Mouse (Mus musculus): Measurements from ENCODE around the gene Rcbtb2. TPM values are rescaled to one million over a fixed set of nuclear protein-coding genes. Genes with fewer than 3 reads are reported as not detected.

The Rcbtb2 gene
- polyA plus RNA-seq, 1 experiment from 2014 or later = 136 TPM

DNA sequence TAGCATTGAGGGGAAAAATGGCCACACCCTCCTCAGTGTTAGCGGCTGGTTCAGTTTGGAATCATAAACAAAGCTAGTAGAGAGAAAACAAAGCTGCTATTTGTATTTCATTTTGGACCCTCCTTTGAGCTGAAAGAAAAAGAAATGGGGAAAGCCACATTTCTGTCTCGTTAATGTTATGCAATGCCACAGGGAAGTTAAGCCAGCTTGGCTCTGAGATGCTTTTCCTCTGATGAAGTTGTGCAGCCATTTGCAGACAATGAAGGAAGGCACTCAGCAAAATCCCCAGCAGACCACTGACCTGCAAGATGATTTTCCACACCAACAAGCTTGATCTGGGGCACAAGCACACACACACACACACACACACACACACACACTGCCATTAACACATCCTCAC, 2.9 kb upstream of the Rcbtb2 start:
- no peak overlapping the region for H3K4me2 ChIP-seq (replicated peaks; ENCODE audit: low read depth, low read length)
- no peak overlapping the region for H3K27ac ChIP-seq (ENCODE audit: low read depth, low read length)
- ATAC-seq (ENCODE audit: low FRiP score, low TSS enrichment) = no peak
- 54% methylated on average over 2 of the region's 2 CpGs for WGBS
- H3K4me3 ChIP-seq (ENCODE audit: low read length) = no peak overlapping the region
- no peaks in the 10 kb centered on the region for H3K9me3 ChIP-seq (ENCODE audit: control insufficient read depth, low read length)
- H3K4me1 ChIP-seq (ENCODE audit: control insufficient read depth, insufficient read depth, low read length) = no peaks in the 10 kb centered on the region
- no peaks in the 10 kb centered on the region for H3K36me3 ChIP-seq (ENCODE audit: control insufficient read depth, insufficient read depth, low read length)
- no peak overlapping the region for H3K9ac ChIP-seq (ENCODE audit: low read depth, low read length)
- no peaks in the 10 kb centered on the region for H3K27me3 ChIP-seq (ENCODE audit: control insufficient read depth, insufficient read depth, low read length)

DNA sequence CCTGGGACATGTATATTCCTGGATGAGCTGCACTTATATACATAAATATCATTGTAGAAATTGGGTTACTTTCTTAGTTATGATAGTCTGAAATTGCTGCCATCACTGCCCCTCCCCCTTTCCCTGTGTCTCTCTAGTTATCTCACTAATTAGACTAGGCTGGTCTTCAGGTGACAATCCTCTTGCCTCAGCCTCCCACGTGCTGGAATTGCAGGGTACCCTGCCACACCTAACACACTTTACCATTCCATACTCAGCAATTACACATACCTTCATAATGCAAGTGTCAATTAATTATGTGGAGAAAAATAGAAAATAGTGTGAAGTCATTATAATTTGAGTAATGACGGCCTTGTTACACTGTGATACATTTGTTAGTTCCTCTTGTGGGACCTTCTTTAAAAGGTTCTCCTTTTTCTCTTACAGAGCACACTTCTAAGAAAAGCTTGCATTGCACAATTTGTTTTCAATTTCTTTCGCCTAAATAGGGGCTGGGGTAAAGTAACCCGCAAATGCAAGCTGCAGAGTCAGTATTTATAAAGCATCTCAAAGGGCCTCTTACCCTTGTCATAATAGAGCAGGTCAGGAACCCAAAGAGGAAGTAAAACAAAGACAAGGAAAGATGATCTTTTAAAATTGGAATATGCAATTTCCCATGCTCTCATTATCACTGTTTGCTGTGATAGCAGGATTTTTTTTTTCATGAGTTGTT, 470 bp upstream of the Rcbtb2 start:
- Histone ChIP-seq H3K9ac (ENCODE audit: low read depth, low read length) (no peak overlapping the region), H3K36me3 (ENCODE audit: control insufficient read depth, insufficient read depth, low read length) (no peaks in the 10 kb centered on the region)
- no peak for ATAC-seq (ENCODE audit: low FRiP score, low TSS enrichment)

GRCm38 (mm10) chr14:73123381-73123780, 544 bp downstream of the Rcbtb2 start:
- 91% methylated on average over 9 of the region's 9 CpGs for WGBS
- no peak for ATAC-seq (ENCODE audit: low FRiP score, low TSS enrichment)
- no peak overlapping the region for H3K27ac ChIP-seq (ENCODE audit: low read depth, low read length)
- no peak overlapping the region for H3K4me3 ChIP-seq (ENCODE audit: low read length)
- H3K4me1 ChIP-seq (ENCODE audit: control insufficient read depth, insufficient read depth, low read length) = no peaks in the 10 kb centered on the region
- H3K9ac ChIP-seq (ENCODE audit: low read depth, low read length) = no peak overlapping the region
- H3K9me3 ChIP-seq (ENCODE audit: control insufficient read depth, low read length) = no peaks in the 10 kb centered on the region
- no peak overlapping the region for H3K4me2 ChIP-seq (replicated peaks; ENCODE audit: low read depth, low read length)
- H3K27me3 ChIP-seq (ENCODE audit: control insufficient read depth, insufficient read depth, low read length) = no peaks in the 10 kb centered on the region
- no peaks in the 10 kb centered on the region for H3K36me3 ChIP-seq (ENCODE audit: control insufficient read depth, insufficient read depth, low read length)

More for the DNA sequence above, 470 bp upstream of the Rcbtb2 start:
- no peaks in the 10 kb centered on the region for H3K27me3 ChIP-seq (ENCODE audit: control insufficient read depth, insufficient read depth, low read length)
- H3K4me2 ChIP-seq (replicated peaks; ENCODE audit: low read depth, low read length) = no peak overlapping the region
- no peaks in the 10 kb centered on the region for H3K9me3 ChIP-seq (ENCODE audit: control insufficient read depth, low read length)
- H3K4me1 ChIP-seq (ENCODE audit: control insufficient read depth, insufficient read depth, low read length) = no peaks in the 10 kb centered on the region
- H3K27ac ChIP-seq (ENCODE audit: low read depth, low read length) = no peak overlapping the region
- 62% methylated on average over 4 of the region's 4 CpGs for WGBS
- H3K4me3 ChIP-seq (ENCODE audit: low read length) = no peak overlapping the region

GRCm38 (mm10) chr14:73123786-73124185, 949 bp downstream of the Rcbtb2 start:
- H3K27ac ChIP-seq (ENCODE audit: low read depth, low read length) = no peak overlapping the region
- WGBS = 65% methylated on average over 9 of the region's 9 CpGs
- H3K36me3 ChIP-seq (ENCODE audit: control insufficient read depth, insufficient read depth, low read length) = no peaks in the 10 kb centered on the region
- H3K4me2 ChIP-seq (replicated peaks; ENCODE audit: low read depth, low read length) = no peak overlapping the region
- ATAC-seq (ENCODE audit: low FRiP score, low TSS enrichment) = no peak
- no peak overlapping the region for H3K4me3 ChIP-seq (ENCODE audit: low read length)
- no peaks in the 10 kb centered on the region for H3K9me3 ChIP-seq (ENCODE audit: control insufficient read depth, low read length)
- no peak overlapping the region for H3K9ac ChIP-seq (ENCODE audit: low read depth, low read length)
- no peaks in the 10 kb centered on the region for H3K4me1 ChIP-seq (ENCODE audit: control insufficient read depth, insufficient read depth, low read length)
- H3K27me3 ChIP-seq (ENCODE audit: control insufficient read depth, insufficient read depth, low read length) = no peaks in the 10 kb centered on the region

DNA sequence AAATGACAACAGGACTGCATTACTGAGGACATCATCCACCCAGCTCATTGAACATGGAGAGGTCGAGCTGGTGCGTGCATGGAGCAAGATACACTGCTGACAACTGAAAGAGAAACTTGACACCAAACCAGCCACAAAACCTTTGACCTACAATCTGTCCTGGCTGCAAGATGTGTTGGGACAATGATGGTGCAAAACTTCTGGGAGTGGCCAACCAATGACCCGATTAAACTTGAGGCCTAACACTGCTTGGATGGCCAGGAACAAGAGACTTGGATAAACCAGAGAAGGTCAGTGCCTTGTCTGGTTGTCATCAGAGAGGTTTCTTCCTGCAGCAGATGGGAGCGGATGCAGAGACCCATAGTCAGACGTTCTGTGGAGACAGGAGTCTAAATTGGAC, 7.7 kb downstream of the Rcbtb2 start:
- no peak overlapping the region for H3K4me2 ChIP-seq (replicated peaks; ENCODE audit: low read depth, low read length)
- no peaks in the 10 kb centered on the region for H3K4me1 ChIP-seq (ENCODE audit: control insufficient read depth, insufficient read depth, low read length)
- H3K27ac ChIP-seq (ENCODE audit: low read depth, low read length) = no peak overlapping the region
- no peaks in the 10 kb centered on the region for H3K27me3 ChIP-seq (ENCODE audit: control insufficient read depth, insufficient read depth, low read length)
- no peak overlapping the region for H3K4me3 ChIP-seq (ENCODE audit: low read length)
- 39% methylated on average over 5 of the region's 5 CpGs for WGBS
- no peaks in the 10 kb centered on the region for H3K9me3 ChIP-seq (ENCODE audit: control insufficient read depth, low read length)
- no peaks in the 10 kb centered on the region for H3K36me3 ChIP-seq (ENCODE audit: control insufficient read depth, insufficient read depth, low read length)
- no peak overlapping the region for H3K9ac ChIP-seq (ENCODE audit: low read depth, low read length)
- ATAC-seq (ENCODE audit: low FRiP score, low TSS enrichment) = no peak

- Histone ChIP-seq H3K4me2 (replicated peaks; ENCODE audit: low read depth, low read length) (no peak overlapping the region), H3K9me3 (ENCODE audit: control insufficient read depth, low read length) (no peaks in the 10 kb centered on the region), H3K4me3 (ENCODE audit: low read length) (no peak overlapping the region), H3K27ac (ENCODE audit: low read depth, low read length) (no peak overlapping the region), H3K36me3 (ENCODE audit: control insufficient read depth, insufficient read depth, low read length) (no peaks in the 10 kb centered on the region), H3K4me1 (ENCODE audit: control insufficient read depth, insufficient read depth, low read length) (no peaks in the 10 kb centered on the region), H3K27me3 (ENCODE audit: control insufficient read depth, insufficient read depth, low read length) (no peaks in the 10 kb centered on the region), H3K9ac (ENCODE audit: low read depth, low read length) (no peak overlapping the region)
- 88% methylated on average over 16 of the region's 16 CpGs for WGBS
- no peak for ATAC-seq (ENCODE audit: low FRiP score, low TSS enrichment)
These were observed 9.1 kb downstream of the Rcbtb2 start for GRCm38 (mm10) chr14:73131856-73132410.

GRCm38 (mm10) chr14:73132731-73133130, 9.9 kb downstream of the Rcbtb2 start:
- H3K4me1 ChIP-seq (ENCODE audit: control insufficient read depth, insufficient read depth, low read length) = no peaks in the 10 kb centered on the region

GRCm38 (mm10) chr14:73137234-73137633, 14.4 kb downstream of the Rcbtb2 start:
- Histone ChIP-seq H3K9ac (ENCODE audit: low read depth, low read length) (no peak overlapping the region), H3K27me3 (ENCODE audit: control insufficient read depth, insufficient read depth, low read length) (no peaks in the 10 kb centered on the region), H3K27ac (ENCODE audit: low read depth, low read length) (no peak overlapping the region), H3K36me3 (ENCODE audit: control insufficient read depth, insufficient read depth, low read length) (no peaks in the 10 kb centered on the region), H3K4me2 (replicated peaks; ENCODE audit: low read depth, low read length) (no peak overlapping the region), H3K4me3 (ENCODE audit: low read length) (no peak overlapping the region), H3K9me3 (ENCODE audit: control insufficient read depth, low read length) (no peaks in the 10 kb centered on the region), H3K4me1 (ENCODE audit: control insufficient read depth, insufficient read depth, low read length) (no peaks in the 10 kb centered on the region)
- 71% methylated on average over 5 of the region's 5 CpGs for WGBS
- no peak for ATAC-seq (ENCODE audit: low FRiP score, low TSS enrichment)

More at GRCm38 (mm10) chr14:73132731-73133130, 9.9 kb downstream of the Rcbtb2 start:
- no peaks in the 10 kb centered on the region for H3K36me3 ChIP-seq (ENCODE audit: control insufficient read depth, insufficient read depth, low read length)
- H3K9me3 ChIP-seq (ENCODE audit: control insufficient read depth, low read length) = no peaks in the 10 kb centered on the region
- no peak overlapping the region for H3K4me3 ChIP-seq (ENCODE audit: low read length)
- H3K27ac ChIP-seq (ENCODE audit: low read depth, low read length) = no peak overlapping the region
- WGBS = 67% methylated on average over 4 of the region's 4 CpGs
- H3K27me3 ChIP-seq (ENCODE audit: control insufficient read depth, insufficient read depth, low read length) = no peaks in the 10 kb centered on the region
- no peak overlapping the region for H3K9ac ChIP-seq (ENCODE audit: low read depth, low read length)
- no peak overlapping the region for H3K4me2 ChIP-seq (replicated peaks; ENCODE audit: low read depth, low read length)
- no peak for ATAC-seq (ENCODE audit: low FRiP score, low TSS enrichment)

GRCm38 (mm10) chr14:73138483-73138882, 15.6 kb downstream of the Rcbtb2 start:
- whole genome bisulfite sequencing = 91% methylated on average over 7 of the region's 7 CpGs
- Histone ChIP-seq H3K27ac (ENCODE audit: low read depth, low read length) (no peak overlapping the region), H3K4me3 (ENCODE audit: low read length) (no peak overlapping the region), H3K27me3 (ENCODE audit: control insufficient read depth, insufficient read depth, low read length) (no peaks in the 10 kb centered on the region), H3K4me1 (ENCODE audit: control insufficient read depth, insufficient read depth, low read length) (no peaks in the 10 kb centered on the region), H3K9me3 (ENCODE audit: control insufficient read depth, low read length) (no peaks in the 10 kb centered on the region), H3K36me3 (ENCODE audit: control insufficient read depth, insufficient read depth, low read length) (no peaks in the 10 kb centered on the region), H3K4me2 (replicated peaks; ENCODE audit: low read depth, low read length) (no peak overlapping the region), H3K9ac (ENCODE audit: low read depth, low read length) (no peak overlapping the region)
- no peak for ATAC-seq (ENCODE audit: low FRiP score, low TSS enrichment)
